Mouse (Mus musculus) kidney, adult 2 months (tissue): ENCODE results near the gene Lman1l.

Source experiments
- CTCF ChIP-seq: fragments of 200-500 bp; conservative IDR thresholded peaks from 2 replicates; pipeline ENCODE4 v1.5.1; 2011; ENCODE audit warnings: low read depth, mild to moderate bottlenecking, control low read depth, low read length, moderate library complexity, mixed read lengths; ENCODE audit not compliant: insufficient read depth, insufficient read length
- POLR2A ChIP-seq: fragments of 200-500 bp; IDR thresholded peaks from one replicate; pipeline ENCODE4 v1.6.1; 2011; ENCODE audit warnings: low read depth, low read length, control low read depth

GRCm38 (mm10) chr9:57593454-57594173 lies 27.0 kb downstream of the Lman1l start:
- TF ChIP-seq CTCF (no peak), POLR2A (no peak)
